Mouse (Mus musculus) spleen, embryonic (tissue): ENCODE measurements at regions not wholly inside any gene's neighbourhood (a gene's known extent, or its start where the extent isn't known, plus 50 kb on each side); places are given as distances from the start of the nearest gene placed in this dataset.

Experiments used
- CTCF ChIA-PET: fragments of 350-600 bp; sonication (Branson Sonifier 250); formaldehyde crosslinking; loops from one replicate; lab custom pipeline; 2022; lab: Charles Lee

DNA sequence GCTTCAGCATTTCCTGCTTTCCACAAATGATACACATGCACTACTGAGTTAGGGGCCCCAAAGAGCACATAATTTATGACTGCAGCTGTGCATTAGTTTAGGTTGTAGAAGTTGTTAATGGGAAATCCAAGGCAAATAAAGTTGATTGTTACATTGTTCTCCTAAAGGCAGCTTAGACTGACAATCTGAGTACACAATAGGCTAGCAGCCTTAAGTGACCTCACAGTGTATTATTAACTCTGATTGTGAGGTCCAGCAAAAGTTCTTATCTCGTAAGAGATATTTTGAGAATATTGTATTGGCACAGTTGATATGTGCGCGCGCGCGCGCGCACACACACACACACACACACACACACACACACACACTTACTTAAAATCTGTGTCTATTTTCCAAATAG, 70.5 kb upstream of the Yae1d1 start:
- CTCF ChIA-PET: no interaction called here

DNA sequence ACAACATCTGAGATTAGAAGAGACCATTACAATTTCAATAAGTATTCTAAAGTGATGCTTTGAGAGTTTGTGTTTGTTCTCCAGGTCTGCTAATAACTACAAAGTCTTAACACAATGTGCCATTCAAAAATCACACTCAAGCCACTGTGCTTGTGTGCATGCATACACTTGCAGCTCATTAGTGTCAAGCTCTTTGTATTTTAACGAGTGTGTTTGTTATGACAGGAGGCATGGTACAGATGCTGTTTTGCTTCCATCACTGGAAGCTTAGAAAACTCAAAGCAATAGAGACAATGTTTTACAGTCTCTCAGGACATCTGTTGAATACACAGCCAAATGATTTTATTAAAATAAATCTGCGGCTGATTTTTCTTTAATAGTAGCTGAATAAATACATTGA, 67.1 kb upstream of the Yae1d1 start:
- CTCF ChIA-PET: no interaction called here

DNA sequence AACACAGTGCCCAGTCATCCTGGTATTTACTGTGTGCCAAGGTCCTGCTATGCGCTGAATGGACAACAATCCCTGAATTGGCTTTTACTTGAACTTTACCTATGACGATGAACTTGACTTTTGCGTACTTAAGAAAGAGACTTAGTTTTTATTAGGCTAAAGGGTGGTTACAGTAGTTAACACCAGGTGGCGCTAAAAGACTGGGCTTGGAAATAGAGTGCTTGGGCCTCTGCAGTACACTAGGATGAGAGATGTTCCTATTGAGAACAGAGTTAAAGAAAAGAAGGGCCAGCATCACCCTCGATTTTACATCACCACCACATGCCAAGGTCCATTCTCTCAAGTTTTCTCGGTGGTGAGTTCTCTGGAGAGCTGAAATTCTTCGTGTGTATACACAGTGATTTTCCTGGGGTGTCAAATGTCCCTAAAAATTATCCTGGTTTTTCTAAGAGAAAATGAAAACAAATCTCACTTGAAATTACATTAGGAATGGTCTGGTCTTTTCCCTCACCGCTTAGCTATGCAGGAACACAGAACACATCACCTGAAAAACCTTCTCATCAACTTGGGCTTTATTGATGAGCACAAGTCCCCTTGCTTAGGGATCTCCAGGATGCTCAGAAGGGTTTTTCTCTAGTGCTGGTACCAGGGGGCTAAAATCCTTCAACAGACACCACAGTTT, 64.2 kb upstream of the Yae1d1 start:
- CTCF ChIA-PET: interaction anchor here (0.7 kb wide), 1 partner anchor 1808 kb away, joined by 4 read pairs; no protein-coding TSS in a partner anchor

DNA sequence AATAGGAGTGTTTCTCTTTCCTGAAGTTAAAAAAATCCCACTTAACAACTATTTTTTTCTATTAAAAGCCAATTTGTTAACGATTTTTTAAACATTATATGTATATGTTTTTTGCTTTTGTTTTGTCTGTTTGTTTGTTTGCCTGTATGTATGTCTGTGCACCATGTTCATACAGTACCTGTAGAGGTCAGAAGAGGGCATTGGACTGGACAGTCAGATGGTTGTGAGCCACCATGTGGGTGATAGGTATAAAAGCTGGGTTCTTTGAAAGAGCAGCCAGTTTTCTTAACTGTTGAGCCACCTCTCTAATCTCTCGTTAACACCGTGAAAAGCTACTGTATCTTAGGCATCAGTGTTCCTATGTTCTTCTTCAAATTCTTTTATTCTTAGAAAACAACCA, 63.7 kb upstream of the Yae1d1 start:
- CTCF ChIA-PET: no interaction called here

DNA sequence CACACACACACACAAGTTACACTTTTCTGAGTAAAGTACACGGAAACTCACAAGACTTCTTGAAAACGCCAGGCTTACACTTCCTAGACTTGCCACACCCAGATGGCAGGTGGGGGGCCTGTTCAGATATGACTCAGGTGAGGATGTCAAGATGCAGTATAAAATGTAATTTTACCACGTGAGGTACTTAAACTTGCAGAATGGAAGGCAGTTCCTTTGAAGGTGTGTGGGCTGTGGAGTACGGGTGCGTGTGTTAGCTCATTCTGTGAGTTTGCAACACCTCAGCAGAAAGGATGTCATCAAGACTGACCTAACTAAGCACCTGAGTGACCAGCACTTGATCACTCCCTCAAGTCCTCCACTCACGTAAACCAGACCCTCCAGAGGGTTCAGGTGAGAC, 50.0 kb upstream of the Yae1d1 start:
- CTCF ChIA-PET: no interaction called here
